Mouse (Mus musculus) mature B cell (primary cell): ENCODE results near the gene Dcpp2.
"Not testable (repeated sequence)": the region's sequence is repeated elsewhere in the genome, so short reads cannot be mapped to it uniquely, and the experiment has no call there.

Experiments used
- in situ Hi-C: fragments of 300-500 bp; cut with MboI; formaldehyde crosslinking; loops from 2 replicates; pipeline ENCODE4 v1.14.3; 2019

Dcpp2 gene

GRCm38 (mm10) chr17:23880576-23880975 lies at the start of gene Dcpp2, which contains the start of gene Dcpp1:
Gene Dcpp2 (plus strand): TSS chr17:23880880.
Gene Dcpp1 (plus strand): TSS chr17:23880876.
- in situ Hi-C loops = not testable (repeated sequence)

- in situ Hi-C loops = no loop called here
These were observed 49.5 kb upstream of the Dcpp2 start for GRCm38 (mm10) chr17:23831201-23831600.

- in situ Hi-C loops = loop anchor here (5.0 kb wide), 1 partner anchor 59 kb away; no protein-coding TSS in a partner anchor
These were observed 44.6 kb upstream of the Dcpp2 start, which contains the start of gene Prss33 for GRCm38 (mm10) chr17:23836006-23836575. Gene Prss33 (minus strand): TSS chr17:23836056.

- in situ Hi-C loops = no loop called here
These were observed 39.5 kb upstream of the Dcpp2 start for GRCm38 (mm10) chr17:23841145-23841544.

GRCm38 (mm10) chr17:23843141-23843811 lies 37.4 kb upstream of the Dcpp2 start:
- in situ Hi-C loops = no loop called here

DNA sequence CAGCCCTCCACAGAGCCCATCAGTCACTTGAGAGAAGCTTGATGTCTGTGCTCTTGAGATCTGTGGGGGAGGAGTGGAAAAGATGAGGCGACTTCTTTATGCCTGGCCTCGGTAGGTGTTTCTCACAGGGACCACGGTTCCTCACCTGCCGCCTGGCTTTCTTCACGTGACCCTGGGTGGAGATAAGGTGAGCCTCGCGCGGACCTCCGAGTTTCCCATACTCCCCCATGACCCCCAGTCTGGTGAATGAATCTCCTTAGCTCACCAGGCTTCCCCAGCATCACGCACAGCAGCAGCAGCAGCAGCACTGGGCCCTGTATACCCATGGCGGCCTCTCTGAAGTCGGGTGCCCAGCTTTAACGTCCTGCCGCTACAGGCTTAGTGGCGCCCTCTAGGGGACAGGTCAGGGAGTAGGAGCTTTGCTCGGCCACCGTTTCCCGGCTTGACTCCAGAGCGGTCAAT lies 36.8 kb upstream of the Dcpp2 start, which contains the start of the genes Prss32 and Prss41:
Gene Prss32 (plus strand): TSS at position 44 of the 462 bp plus-strand sequence.
Gene Prss41 (minus strand): TSS at position 361 of the 462 bp plus-strand sequence.
- in situ Hi-C loops = no loop called here

DNA sequence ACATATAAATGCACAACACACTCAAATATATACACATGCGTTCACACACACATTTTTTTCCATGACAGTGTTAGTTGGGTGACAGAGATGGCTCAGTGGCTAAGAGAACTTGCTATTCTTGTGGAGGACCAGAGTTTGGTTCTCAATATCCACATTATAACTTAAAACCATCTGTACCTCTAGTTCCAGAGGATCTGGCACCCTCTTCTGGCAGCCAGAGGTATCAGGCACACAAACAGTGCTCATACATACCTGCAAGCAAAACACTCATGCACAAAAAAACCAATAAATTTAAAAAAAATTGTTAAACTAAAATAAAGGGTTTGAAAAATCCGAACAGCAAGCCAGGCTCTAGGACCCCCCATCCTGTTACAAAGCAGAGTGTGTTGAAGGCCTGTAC lies 30.7 kb upstream of the Dcpp2 start:
- in situ Hi-C loops = loop anchor here (10.0 kb wide), 1 partner anchor 115 kb away; no protein-coding TSS in a partner anchor

DNA sequence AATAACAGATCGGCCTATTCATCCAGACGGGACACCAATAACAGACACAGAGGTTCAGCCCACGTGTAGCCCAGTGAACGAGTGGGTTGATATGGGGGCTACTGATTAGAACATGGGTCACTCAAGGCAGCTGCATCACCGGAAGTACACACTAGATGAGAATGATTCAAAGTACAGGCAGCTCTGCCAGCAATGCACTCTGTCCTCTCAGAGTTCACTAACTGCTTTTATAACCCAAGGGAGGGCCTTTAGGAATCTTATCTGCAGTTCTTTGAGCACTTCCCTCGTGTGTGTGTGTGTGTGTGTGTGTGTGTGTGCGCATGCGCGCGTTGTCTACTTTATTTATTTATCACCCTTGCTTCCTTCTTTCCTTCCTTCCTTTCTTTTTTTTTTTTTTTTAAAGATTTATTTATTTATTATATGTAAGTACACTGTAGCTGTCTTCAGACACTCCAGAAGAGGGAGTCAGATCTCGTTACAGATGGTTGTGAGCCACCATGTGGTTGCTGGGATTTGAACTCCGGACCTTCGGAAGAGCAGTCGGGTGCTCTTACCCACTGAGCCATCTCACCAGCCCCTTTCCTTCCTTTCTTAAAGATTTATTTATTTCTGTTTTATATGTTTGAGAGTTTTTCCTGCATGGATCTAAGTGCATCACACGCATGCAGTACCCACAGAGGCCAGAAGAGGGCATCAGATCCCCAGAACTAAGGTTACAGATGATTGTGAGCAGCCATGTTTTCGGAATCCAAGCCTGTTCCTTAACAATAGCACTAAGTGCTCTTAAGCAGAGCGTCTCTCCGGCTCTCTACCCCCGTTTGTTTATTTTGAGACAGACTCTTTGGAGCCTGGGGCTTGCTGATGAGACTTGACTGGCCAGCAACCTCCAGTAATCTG lies 29.6 kb upstream of the Dcpp2 start:
- in situ Hi-C loops = loop anchor here (10.0 kb wide), 1 partner anchor 114 kb away; no protein-coding TSS in a partner anchor

- in situ Hi-C loops = loop anchor here (10.0 kb wide), 1 partner anchor 112 kb away; no protein-coding TSS in a partner anchor
These were observed 27.4 kb upstream of the Dcpp2 start for GRCm38 (mm10) chr17:23853292-23853691.

- in situ Hi-C loops = loop anchor here (10.0 kb wide), 1 partner anchor 111 kb away; no protein-coding TSS in a partner anchor
These were observed 26.4 kb upstream of the Dcpp2 start for GRCm38 (mm10) chr17:23854229-23854765.

DNA sequence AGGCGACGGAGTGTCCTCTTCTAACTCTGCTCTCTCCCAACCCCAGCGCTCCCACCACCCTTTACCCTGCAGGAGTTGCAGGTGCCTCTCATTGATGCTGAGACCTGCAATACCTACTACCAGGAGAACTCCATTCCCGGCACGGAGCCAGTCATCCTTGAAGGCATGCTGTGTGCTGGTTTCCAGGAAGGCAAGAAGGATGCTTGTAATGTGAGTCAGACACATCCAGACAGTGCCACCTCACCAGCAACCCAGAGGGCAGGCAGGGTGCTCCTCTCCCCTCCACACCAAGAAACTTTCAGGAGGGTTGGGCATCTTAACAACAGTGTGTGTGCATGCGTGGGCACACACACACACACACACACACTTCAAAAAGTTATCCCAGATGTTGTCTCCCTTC lies 23.5 kb upstream of the Dcpp2 start:
- in situ Hi-C loops = loop anchor here (10.0 kb wide), 1 partner anchor 108 kb away; no protein-coding TSS in a partner anchor

DNA sequence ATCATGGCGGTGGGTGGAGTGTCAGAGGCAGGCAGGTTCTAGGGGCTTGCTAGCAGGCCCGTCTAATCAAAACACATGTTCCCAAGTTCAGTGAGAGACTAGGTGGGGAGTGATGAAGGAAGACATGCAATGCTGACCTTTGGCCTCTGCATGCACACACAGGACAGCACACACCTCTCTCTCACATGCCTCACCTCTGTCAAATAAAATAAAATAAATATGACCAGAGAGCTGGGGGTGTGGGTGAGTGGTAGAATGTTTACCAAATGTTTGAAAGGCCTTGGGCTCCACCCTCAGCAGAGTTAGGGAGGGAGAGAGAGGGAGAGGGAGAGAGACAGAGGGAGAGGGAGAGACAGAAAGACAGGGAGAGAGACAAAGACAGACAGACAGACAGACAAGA lies 22.8 kb upstream of the Dcpp2 start:
- in situ Hi-C loops = loop anchor here (10.0 kb wide), 1 partner anchor 107 kb away; no protein-coding TSS in a partner anchor

DNA sequence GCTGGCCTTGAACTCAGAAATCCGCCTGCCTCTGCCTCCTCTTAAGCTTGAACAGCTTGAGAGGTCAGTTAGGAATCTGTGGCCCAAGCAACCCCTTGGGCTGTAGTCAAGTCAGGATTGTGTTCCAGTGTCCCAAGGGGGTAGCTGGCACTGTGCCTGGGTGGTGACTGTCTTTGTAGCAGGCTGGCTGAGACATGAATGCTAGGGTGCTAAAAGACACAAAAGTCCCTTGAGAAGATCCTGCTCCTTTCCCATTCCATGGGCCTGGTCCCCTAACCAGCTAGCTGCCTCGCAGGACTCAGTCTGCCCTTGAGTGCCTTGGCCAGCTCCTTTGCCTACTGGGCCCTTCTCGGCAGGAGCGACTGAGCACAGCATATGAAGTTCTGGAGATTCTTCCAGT lies 17.8 kb upstream of the Dcpp2 start:
- in situ Hi-C loops = no loop called here

GRCm38 (mm10) chr17:23867756-23868155 lies 12.9 kb upstream of the Dcpp2 start, which contains the start of gene Prss21:
Gene Prss21 (plus strand): TSS chr17:23868056.
- in situ Hi-C loops = no loop called here

DNA sequence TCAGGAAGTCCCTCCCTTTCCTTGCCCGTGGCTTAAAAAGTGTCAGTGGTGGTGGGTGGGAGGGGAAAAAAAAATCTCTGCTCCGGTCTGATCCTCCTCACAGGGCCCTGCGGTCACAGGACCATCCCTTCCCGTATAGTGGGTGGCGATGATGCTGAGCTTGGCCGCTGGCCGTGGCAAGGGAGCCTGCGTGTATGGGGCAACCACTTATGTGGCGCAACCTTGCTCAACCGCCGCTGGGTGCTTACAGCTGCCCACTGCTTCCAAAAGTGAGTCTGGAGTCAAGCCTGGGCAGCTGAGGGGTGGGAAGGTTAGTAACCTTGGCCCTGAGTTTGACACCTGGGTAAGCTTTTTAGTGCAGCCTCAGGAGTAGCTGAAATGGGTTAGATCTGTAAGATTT lies 12.2 kb upstream of the Dcpp2 start:
- in situ Hi-C loops = no loop called here

DNA sequence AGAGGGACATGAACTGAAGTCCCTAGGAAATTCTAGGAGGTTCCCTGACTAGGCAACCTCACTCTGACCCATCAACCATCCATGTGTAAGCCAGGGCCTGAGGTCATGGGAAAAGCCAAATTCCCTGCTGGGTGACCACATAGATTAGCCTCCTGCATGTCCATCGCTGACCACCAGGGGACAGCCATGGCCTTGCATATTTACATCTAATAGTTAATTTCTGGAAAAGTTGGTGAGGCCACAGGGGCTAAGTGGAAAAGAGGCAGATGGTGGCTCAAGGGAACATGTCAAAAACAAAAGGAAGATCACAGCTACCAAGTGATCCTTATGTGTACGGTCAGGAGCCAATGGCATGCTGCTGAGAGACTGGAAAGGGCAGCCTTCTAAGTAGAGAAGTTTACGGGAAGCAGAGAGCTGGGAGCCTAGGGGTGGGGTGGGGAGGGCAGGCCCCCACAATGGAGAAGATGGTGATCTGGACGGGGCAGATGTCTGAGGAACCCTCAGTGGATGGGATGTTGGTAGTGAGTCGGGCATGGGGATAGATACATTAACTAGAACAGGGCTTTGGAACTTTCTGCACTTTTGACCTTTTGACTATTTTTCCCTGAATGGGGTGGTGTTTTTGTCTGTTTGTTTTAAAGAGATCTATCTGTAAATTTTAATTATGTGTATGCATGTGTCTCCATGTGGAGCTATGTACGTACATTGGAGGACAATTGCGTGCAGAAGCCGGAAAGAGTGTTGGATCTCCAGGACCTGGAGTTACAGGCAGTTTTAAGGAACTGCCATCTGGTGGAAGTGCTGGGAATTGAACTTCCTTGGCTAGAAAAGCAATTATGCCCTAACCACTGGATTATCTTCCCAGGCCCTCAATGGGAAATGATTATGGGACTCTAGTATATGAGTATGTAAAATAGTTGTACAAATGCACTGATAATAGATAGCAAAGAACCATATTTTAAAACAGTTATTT lies 6.5 kb upstream of the Dcpp2 start:
- in situ Hi-C loops = no loop called here

GRCm38 (mm10) chr17:23876741-23877140 lies 3.9 kb upstream of the Dcpp2 start:
- in situ Hi-C loops = no loop called here

- in situ Hi-C loops = no loop called here
These were observed 3.5 kb upstream of the Dcpp2 start for GRCm38 (mm10) chr17:23877166-23877565.

- in situ Hi-C loops = not testable (repeated sequence)
These were observed 36.5 kb downstream of the Dcpp2 start, which contains the start of gene Dcpp3 for GRCm38 (mm10) chr17:23917158-23917557. Gene Dcpp3 (plus strand): TSS chr17:23917458.

DNA sequence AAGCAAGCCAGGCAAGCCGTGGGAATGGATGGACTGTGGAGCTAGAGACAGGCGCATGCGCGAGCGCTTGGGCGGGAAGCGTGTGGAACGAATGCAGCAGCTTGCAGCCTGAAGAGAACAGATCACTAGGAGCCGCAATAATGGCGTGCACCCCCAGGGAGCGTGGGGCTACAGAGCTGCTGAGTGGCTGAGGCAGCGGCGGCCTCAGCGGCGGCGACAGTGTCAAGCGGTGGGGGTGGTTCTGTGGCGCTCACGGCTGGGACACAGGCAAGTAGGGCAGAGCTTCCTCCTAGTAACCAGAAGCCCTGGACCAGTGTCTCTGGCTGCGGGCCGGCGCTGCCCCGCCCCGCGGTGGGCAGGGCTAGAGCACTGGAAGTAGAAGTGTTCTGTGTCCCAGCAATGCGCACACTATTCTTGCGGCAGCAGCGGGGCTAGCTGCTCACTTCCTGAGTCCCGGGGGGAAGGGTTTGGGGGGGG lies 43.9 kb downstream of the Dcpp2 start:
- in situ Hi-C loops = no loop called here
